Mouse (Mus musculus) kidney, postnatal 4 days (tissue): ENCODE data around the gene Trim9.

Experiments used
- DNase-seq, 2 experiments: peaks; one replicate each; pipeline ENCODE4 v3.0.0; 2021; ENCODE audit warnings: mixed read lengths in 2 of 2

The Trim9 gene

DNA sequence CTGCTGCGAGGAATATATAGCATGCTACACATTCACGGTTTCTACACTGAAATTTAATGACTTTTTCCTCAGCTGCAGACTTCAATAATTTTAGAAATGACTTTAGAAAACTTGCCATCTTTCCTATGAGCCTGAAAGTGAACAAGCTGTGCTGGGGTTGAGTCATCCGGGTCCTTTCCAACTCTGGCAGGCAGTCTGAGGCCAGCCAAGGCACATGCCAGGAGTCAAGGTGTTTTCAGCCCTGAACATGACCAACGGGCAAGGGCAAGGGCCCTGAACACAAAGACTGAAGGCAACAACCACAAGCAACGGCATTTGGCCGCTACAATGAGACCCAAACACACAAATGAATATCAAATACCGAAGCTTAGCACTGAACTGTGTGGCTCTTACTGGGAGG lies 21.6 kb downstream of the Trim9 start:
- no peak for DNase-seq

DNA sequence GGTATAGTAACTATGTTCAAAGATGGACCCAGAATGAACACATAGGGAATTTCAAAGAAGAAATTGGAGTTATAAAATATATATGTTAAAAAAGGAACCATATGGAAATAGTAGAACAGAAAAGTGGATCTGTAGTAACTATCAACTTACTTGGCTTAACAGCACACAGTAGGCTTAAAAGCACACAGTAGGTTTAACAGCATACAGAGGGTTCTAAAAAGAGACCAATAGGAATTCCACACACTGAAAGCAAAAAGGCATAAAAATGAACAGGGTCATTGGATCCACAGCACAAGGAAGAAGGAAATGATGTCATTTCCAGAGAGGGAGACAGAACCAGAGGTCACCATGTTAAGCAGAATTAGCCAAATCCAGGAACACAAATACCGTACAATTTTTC lies 24.6 kb downstream of the Trim9 start:
- no peak for DNase-seq

DNA sequence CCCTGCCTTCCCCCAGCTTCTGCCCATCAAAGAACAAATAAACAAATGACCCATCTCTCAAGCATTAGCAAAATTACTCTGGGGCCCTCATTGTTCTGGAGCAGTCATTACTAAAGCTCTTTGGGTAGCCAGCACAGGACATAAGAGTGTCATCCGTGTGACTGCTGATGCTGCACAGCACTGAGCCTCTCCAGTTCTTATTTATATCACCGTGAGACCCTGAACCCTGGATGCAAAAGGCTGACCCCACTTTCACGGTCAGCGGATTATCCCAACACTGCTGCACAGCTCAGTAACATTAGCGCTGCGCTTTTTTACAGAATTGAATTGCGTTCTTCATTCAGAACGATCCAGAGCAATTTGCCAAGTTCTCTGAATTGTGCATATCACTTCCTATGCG lies 31.3 kb downstream of the Trim9 start:
- no peak for DNase-seq

DNA sequence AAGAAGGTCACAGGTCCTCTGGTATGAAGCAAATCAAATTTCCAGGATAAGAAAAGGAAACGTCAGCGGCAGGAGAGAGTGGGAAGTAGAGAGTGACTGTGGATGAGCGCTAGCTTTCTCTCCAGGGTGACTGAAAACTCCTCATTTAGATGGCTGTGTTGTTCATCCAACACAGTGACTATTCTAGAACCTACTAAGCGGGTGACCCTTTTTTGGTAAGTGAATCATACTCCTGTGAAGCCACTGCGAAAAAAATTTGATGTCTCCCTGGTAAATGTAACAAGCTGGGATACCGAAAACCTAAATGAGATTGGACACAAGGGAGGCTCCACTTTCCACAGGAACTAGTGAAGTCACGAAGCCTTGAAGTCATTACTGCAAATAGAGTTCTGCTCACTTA lies 39.5 kb downstream of the Trim9 start:
- DNase-seq: no peak

DNA sequence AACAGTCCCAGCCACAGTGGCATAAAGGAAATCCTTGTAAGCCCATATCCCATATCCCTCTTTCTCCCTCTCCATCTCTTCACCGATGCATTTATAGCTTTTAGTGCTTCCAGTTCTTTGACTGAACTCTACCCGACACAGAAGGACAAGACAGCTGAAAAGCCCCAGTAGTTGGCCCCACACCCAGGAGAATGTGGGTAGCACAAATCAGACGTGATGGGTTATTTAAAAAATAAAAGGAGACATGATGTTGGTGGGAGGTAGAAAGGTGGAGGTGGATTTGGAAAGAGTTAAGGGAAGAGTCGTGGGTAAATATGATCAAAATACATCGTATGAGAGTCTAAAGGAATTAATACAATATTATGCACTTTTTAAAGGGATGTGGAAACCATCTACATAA lies 40.4 kb downstream of the Trim9 start:
- DNase-seq: no peak

DNA sequence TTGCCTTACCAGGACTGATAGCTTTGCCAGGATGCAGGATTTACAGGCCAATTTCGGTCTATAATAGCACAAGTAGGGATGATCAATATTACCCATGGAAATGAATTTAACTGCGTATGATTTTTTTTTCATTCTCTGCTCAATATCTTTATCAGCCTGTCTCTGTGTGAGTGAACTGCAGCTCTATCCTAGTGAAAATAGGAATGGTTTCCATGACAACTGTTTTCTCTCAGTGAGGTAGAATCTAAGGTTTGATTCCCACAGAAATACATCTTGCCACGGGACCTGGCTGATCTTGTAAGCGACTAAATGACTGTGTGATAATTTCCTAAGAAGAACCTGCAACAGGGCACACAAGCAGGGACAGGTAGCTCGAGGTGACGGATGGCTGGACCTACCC lies 43.4 kb downstream of the Trim9 start:
- DNase-seq: no peak

DNA sequence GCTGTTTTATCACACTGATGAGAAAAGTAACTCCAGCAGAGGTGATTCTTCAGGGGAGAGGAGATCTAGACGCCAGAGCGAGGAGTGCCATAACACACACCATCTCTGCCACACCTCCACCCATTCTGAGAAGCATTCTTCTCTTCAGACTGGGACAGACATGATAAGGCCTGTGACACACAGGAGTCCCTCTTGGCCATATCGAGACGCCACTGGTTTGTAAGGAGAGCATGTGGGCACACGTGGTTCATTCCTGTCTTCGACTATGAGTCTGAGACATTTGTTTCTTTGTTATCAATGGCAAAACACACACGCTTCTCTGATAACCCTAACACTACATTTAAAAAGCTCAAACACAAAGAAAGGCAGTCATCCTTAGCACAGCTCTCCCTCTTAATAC lies 43.9 kb downstream of the Trim9 start:
- no peak for DNase-seq

DNA sequence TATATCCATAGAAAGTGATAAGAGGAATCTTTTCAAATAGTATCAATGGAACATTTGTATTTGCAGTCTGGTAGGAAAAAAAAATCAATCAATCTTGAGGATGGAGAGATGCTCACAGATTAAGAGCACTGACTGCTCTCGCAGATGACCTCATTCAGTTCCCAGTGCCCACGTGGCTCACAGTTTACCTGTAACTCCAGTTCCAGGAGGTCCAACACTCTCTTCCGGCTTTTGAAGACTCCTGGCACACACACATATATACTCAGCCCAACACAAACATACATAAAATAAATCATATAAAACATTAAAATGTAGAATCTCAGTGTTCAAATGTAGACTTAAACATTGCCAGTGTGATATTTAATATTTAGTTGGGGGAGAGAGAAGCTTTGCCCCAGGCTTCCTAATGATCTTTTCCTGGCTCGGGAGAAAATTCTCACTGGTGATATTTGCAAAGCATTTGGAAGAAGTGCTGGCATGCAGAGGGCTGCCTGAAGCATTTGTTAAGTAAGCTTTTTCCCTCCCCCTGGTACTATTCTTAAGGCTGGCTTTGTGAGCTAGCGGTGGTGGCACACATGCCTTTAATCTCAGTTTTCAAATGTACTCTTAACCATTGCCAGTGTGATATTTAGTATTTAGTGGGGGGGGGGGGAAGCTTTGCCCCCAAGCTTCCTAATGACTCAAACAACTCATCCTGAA lies 45.2 kb downstream of the Trim9 start:
- DNase-seq: no peak

DNA sequence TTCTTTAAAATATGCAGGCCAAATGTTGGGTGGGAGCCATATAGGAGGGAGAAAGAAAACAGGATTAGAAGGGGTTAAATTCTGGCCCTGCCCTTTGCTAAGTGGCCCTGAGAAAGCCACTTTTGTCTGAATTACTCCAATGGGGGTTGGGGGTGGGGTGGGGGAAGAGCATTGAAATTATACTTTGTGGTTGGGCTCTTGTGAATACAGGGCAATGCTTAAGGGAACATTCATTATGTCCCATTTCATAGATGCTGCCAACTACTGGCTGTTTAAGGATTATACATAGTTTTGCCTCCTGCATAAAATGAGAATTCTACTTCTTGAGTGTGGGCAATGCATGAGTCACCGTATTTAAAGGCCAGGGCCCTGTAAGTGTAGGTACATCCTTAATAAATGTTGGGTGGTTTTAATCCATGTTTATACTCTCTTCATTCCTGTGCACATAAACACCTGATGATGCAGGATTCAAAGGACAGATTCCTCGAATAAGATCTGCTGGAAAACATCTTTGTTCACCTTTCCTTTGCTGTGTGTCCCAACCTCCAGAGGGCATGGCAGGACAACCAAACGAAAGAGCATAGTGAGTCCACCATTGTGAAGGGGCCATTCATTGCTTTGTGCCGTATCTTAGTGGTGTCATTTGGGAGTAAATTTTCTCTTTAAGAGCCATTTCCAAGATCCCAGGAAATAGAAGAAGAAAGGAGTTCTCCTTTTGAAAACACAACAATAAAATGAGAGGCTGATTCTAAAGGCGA lies 53.3 kb downstream of the Trim9 start:
- no peak for DNase-seq

DNA sequence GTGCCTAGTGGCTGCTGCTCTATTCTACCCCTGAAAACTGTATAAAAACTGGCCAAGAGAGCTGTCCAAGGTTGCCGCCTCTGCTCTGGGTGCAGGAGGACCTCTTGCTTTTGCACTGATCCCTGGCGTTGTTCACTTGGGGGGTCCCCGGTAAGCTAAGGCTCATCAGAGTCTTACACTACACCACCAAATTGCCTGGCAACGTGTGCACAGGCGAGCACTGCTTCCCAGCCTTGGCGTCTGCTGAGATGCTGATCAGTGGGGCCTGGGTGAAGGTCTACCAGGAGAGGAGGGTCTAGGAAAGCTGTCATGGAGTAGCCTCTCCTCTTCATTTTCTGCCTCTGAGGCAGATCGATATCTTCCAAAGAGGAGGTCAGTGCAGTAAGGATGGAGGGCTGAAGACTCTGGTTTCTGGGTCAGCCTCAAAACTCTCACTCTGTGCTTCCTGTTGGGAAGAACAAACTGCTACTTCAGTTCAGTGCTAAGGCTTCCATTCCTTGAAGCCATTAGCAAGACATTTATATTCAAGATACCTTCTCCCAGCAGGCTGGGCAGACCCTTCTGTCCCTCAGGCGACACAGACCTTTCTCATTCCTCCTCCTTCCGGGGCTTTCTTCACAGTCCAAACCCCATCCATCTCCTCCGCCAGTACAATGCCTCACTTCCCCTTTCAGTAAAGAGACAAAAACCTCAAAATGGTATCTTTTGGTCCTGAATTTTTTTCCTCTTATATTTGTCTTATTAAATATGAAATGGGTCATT lies 54.1 kb downstream of the Trim9 start:
- no peak for DNase-seq

DNA sequence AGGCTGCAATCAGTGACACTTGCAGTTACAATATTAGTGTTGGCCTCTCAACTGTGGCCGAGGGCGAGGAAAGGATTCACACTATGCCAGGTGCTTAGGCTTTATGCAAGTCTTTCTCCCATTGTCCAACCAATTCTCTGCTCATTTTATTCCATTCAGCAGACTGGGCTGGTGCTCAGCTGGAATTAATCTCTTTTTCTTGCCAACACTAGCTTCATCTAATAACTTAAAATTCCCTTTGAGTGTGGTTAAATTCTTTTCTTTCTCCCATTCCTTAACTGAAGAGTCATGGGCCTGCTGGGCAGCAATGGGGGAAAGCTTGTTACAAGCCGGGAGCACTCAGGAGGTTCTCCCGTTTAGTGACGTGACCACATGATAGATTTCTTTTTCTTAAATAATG lies 61.9 kb downstream of the Trim9 start:
- no peak for DNase-seq

DNA sequence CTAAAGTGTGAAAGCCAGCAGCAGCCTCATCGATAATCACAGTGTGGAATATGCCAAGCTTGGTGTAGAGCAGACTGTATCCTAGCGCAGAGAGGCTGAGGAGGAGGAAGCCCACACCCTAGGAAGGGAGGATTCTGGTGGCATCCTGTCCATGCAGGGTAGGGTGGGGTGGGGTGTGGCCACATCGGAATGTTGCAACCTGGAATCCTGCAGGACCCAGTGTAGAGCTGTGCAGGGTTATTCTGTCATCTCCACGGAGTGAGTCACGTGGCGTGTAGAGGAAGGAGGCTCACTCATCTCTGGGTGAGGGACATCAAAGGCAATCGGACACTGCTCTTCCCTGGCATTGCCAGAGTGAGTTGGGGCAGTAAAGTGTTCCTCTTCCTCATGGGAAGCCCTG lies 62.4 kb downstream of the Trim9 start:
- DNase-seq: no peak

DNA sequence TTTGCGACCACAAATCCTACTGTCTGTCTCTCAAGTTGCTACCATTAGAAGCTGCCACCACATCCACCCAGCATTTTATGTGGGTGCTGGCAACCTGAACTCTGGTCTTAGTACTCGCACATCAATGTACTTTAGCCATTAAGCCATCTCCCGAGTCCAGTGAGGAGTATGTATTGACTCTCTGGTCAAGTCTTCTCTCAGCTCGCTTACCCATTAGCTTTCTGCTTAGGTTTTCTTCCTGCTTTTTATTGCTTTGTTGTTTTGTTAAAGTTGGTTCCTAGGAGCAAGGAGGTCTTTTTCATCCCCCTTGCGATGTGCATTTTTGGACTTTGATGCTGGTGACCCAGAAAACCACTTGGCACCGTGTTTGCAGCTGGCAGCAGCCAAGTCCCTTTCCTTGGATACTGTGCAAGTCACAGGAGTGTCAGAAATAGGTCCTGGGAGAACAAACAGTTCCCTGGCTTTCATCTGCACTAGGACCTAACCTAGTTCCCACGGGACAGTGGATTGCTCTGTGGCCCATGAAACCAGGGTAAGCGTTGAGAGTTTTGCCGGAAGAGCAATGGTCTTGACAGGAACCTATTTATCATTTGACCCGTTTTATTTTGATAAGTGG lies 64.2 kb downstream of the Trim9 start:
- DNase-seq: no peak

DNA sequence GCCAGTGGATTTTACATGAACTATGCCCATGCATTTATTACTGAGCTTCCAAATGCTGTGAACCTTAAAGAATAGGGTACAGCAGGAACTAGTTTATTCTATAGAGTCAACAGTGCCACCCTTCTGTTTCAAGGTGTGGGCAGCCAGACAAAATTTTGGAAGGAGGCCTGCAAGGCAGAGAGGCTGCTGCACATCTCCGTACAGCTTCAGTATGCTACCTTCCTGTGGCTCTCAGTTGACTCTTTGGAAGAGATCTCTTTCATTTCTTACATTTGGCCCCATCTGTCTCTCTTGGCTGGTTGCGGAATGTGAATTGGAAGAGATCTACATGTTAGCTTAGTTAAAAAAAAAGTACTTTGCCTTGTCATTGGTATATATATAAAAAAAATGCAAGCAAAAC lies 66.5 kb downstream of the Trim9 start:
- DNase-seq: no peak

DNA sequence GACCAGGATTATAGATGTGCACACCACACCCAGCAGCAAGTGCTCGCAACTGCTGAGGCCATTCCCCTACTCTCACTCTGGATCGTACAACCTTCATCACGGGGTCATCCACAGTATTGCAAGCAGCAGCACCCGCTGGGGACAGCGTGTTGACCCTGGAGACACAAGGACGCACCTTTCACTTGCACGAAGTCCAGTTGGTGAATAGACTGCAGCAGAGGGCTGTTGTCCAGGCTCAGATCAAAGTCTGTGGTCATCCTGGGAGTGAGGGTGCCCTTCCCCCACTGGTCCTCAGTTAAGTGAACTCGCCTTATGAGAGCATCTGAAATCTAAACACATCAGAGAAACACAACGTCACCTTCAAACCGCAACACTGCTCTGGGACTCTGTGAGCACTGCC lies 67.0 kb downstream of the Trim9 start:
- no peak for DNase-seq

DNA sequence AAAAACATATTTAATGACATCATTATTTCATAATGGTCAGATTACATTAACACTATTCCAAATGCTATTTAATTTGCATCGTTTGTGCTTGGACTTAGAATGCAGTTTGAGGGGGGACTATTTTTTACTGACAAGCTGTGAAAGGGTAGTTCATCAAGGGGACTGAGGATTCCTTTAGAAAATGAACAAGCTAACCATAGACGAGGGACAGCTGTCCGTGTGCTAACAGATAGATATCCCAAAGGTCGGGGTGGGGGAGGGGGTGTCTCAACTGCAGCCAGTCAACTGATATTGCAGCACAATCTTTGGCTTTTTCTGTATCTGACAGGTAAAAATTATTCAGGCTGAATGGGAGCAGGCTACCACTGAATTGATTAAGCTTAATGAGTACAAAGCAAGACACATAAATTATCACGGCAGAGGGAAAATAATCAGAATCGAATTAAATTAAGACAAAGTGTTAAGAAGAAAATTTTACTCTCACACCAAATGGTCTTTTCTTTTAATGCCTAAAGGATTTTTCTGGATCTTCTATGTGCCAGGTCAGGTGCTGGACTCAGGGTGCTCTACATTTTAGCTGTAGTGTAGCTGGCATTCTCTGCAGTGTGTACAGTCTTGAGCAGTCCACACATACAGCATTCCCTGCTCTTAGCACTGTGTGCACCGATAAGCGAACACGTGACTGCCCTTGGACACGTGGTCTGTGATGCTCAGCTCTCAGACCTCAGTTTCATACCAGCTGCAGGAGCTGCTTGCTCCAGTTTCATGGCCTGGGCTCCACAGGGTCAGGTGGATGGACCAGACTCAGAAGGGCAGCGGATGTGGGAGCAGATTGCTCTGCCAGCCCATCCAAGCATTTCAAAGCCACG lies 70.1 kb downstream of the Trim9 start:
- DNase-seq: no peak

DNA sequence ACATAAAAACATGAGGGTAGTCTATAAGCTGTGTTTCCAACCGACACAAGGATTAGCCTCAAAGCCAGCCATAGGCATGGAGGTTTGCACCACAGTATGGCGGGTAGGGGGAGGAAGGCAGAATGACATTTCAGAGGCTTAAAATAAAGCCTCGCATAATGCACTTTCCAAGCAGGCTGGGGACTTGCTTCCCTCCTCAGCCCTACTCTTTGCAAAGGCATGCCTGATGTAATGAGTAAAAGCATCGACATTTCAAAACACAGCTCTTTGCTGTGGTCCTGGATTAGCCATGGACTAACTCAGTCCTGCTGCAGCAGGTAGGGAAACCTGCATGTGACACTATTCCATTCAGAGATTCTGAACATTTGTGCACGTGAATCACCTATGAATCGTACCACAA lies 77.7 kb downstream of the Trim9 start:
- no peak for DNase-seq

DNA sequence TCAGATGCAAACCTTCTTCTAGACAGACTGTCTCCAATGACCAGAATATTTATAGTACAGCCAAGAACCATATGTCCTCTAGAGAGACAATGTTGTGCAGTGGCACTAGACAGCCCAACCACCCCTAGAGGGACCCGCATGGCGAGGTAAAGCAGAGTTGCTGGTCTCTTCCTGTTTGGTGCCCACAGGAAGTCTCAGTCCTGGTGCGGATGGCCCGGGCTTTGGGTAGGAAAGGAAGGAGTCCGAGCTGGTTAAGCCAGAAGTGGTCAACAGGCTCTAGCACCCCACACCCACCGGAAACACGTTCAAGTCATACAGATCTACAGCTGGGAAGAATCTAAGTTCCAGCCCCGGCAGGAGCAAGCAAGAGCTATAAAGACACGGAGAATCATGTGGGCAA lies 80.1 kb downstream of the Trim9 start:
- DNase-seq: no peak

DNA sequence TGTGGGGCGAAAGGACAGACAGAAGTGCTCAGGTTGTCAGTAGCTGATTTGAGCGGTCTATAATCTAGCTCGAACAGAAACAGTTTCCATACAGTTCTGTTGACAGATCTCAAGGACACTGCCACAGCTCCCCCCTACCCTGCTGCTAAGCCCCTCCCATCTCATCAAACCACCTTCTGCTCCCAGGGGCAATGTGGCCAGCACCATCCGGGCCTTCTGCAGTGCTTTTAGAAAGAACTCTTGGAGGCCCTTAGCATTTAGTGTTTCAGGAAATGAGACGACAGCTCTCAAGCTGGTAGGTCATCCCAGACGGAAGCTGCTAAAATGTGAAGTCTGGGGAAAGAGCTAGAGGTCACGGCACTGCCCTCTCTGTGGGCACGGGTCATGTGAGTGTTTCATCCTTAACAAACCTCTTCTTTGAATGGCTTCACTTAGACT lies 80.9 kb downstream of the Trim9 start:
- no peak for DNase-seq

DNA sequence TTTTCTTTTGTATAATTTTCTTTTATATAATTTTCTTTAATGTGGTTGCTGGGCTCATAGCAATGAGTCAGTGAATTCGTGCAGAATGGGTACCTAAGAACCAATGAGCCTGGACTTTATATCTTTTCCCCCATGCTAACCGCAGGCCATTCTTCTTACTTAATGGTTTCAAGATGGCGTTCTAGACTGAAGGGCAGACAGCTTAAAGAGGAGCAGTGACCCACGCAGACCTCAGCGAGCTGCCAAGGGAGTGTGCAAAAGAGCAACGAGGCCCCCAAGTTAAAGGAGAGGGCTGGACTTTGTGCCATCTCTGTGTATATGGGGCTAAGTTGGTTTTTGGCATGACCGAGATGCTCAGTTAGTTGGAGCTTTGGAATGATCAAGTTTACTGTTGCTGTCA lies 83.7 kb downstream of the Trim9 start:
- no peak for DNase-seq

DNA sequence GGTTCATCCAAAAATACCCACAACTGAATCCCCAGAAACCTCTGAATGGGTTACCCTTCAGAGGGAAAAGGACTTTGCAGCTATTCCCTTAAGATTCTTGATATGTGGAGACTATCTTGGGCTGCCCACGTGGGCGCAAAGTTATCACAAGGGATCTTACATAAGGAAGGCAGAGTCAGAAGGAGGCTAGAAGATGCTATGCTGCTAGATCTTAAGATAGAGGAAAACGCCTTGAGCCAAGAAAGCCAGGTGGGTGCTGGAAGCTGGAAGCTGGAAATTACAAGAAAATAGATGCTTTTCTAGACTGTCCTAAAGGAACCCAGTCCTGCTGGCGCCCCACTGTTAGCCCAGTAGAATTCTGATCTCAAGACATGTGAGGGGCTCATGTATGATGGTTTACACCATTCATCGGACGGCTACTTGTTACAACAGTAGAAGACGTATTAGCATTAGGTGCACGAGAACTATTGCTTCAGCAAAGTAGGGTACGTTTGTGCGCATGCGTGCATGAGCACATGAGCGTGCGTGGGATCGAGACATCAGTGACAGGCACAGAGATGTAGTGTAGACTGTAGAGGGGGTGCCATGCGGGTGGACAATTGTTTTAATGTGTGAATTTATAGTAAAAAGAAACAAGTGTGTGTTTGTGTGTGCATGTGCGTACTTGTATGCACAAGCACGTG lies 85.0 kb downstream of the Trim9 start:
- DNase-seq: no peak
